Mouse (Mus musculus) cerebellum, adult 2 months (tissue): ENCODE data around the gene Crip3. TPM values are rescaled to one million over a fixed set of nuclear protein-coding genes. Genes with fewer than 3 reads are reported as not detected.
A peak's percentile ranks its signal among the peaks of the same experiment; 100 is the strongest.

ENCODE experiments used
- DNase-seq, 2 experiments: peaks; one replicate each; pipeline ENCODE4 v3.0.0; 2021
- H3K27ac ChIP-seq: fragments of 200-500 bp; 2 replicates; pipeline ENCODE4 v1.5.1; 2012; ENCODE audit warnings: low read length, control low read depth, inconsistent platforms; ENCODE audit not compliant: insufficient read depth
- H3K27me3 ChIP-seq: fragments of 200-500 bp; 2 replicates; pipeline ENCODE4 v1.6.1; 2012; ENCODE audit warnings: inconsistent platforms, mild to moderate bottlenecking, low read length, moderate library complexity; ENCODE audit not compliant: control insufficient read depth, insufficient read depth
- H3K4me1 ChIP-seq: fragments of 200-500 bp; 2 replicates; pipeline ENCODE4 v1.6.1; 2011; ENCODE audit warnings: low read length; ENCODE audit not compliant: control insufficient read depth, insufficient read depth
- H3K4me3 ChIP-seq: fragments of 200-500 bp; replicated peaks from 2 replicates; pipeline ENCODE3; 2011; ENCODE audit warnings: mild to moderate bottlenecking, low read depth, low read length, control low read depth; ENCODE audit not compliant: insufficient read depth
- CTCF ChIP-seq: fragments of 200-500 bp; IDR thresholded peaks from 2 replicates; pipeline ENCODE4 v1.5.1; 2011; ENCODE audit warnings: low read depth, mild to moderate bottlenecking, control low read depth, low read length, moderate library complexity, borderline replicate concordance; ENCODE audit not compliant: insufficient read depth
- POLR2A ChIP-seq: fragments of 200-500 bp; IDR thresholded peaks from 2 replicates; pipeline ENCODE4 v1.6.1; 2011; ENCODE audit warnings: low read length, control low read depth, borderline replicate concordance; ENCODE audit not compliant: insufficient read depth
- WGBS: fragments of 180-500 bp; shearing (Covaris S2); methylation state at CpG from one replicate; pipeline ENCODE4 v1.1.7; 2018; 5-methylcytosine and 5-hydroxymethylcytosine counted together
- polyA plus RNA-seq: library from polyadenylated mRNA; depleted of rRNA; stranded (reverse); fragments of >200 nt; gene quantifications from 2 replicates; pipeline ENCODE4 v1.2.3, GENCODE M21; 2012

Crip3 gene
- polyA plus RNA-seq, 1 experiment: 4.6 TPM

DNA sequence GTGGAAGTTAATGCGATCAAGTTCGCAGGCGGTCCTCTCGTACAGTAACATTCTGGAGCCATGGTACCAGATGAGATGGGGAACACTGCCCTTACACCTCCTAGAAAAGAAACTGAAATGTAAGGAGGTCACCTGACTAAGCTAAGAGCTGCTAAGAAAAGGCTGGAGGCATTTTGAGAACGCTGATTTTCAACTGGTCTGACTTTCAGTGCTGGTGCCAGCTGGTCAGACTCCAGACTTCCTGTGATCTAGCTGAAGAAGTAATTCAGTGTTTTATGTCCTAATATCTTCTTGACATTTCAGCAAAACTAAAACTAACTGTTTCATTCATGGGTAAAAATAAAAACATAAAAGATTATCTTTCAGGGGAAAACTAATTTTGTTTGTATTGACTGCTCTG lies 10.1 kb upstream of the Crip3 start:
- Histone ChIP-seq H3K27ac (no peak overlapping the region), H3K27me3 (no peaks in the 10 kb centered on the region), H3K4me3 (no peak overlapping the region), H3K4me1 (no peaks in the 10 kb centered on the region)
- no peak for TF ChIP-seq CTCF
- TF ChIP-seq POLR2A: no peak
- 53% methylated on average over 5 of the region's 5 CpGs for WGBS
- no peak for DNase-seq

DNA sequence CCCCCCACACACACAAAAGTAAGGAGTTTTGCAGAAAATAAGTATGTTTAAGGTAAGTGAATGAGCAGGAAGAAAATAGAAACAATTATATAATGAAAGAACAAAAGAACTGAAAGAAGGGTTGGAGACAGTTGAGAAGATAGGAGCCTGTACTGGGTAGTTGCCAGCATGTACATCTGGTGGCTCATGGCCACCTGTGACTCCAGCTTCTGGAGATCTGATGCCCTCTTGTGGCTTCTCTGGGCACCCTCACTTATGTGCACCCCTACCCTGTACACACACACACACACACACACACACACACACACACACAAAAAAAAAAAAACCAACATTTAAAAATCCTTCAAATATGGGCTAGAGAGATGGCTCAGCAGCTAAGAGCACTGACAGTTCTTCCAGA lies 9.0 kb upstream of the Crip3 start:
- Histone ChIP-seq H3K4me1 (no peaks in the 10 kb centered on the region), H3K4me3 (no peak overlapping the region), H3K27ac (no peak overlapping the region), H3K27me3 (no peaks in the 10 kb centered on the region)
- DNase-seq: no peak
- TF ChIP-seq CTCF (no peak), POLR2A (no peak)

DNA sequence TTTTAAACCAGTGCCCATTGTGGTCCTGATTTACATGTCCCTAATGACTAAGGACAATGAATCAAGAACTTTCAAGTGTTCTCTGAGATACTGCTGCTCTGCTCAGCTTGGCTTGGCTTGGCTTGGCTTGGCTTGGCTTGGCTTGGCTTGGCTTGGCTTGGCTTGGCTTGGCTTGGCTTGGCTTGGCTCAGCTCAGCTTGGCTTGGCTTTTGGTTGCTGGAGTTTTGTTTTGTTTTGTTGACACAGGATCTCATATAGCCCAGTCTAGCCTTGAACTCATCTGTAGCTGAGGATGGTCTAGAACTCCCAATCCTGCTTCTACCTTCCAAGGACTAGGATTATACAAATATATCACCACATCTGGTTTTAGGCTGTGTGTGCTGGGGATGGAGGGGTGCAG lies 2.2 kb upstream of the Crip3 start:
- no peak for TF ChIP-seq POLR2A
- TF ChIP-seq CTCF: no peak
- H3K4me1 ChIP-seq: no peaks in the 10 kb centered on the region
- H3K27me3 ChIP-seq: no peaks in the 10 kb centered on the region
- no peak overlapping the region for H3K4me3 ChIP-seq
- DNase-seq: peak in 1 of 2 experiments; percentile 34
- H3K27ac ChIP-seq: no peak overlapping the region

DNA sequence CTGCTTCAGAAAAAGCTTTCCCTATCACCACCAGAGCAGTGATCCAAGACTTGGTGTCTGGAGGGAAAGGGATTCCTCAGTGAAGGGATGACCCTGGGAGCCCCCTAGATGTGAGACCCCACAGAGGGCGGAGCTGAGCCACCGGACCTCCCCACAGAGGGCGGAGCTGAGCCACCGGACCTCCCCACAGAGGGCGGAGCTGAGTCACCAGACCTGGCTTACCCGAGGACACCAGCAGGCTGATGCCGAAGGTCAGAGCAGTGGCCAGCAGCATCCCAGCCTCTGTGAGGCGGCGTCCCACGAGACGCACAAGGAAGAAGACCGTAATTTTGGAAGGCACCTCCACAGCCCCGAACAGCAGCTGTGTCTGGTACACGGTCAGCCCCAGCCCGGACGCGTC lies 4.9 kb downstream of the Crip3 start:
- TF ChIP-seq CTCF: no peak
- TF ChIP-seq POLR2A: no peak
- whole genome bisulfite sequencing: 6% methylated on average over 17 of the region's 17 CpGs
- H3K4me3 ChIP-seq: no peak overlapping the region
- no peak for DNase-seq
- H3K4me1 ChIP-seq: peaks cover 4% of the 10 kb centered on the region; the same call in 1 of the 2 replicates
- no peak overlapping the region for H3K27ac ChIP-seq
- no peaks in the 10 kb centered on the region for H3K27me3 ChIP-seq

DNA sequence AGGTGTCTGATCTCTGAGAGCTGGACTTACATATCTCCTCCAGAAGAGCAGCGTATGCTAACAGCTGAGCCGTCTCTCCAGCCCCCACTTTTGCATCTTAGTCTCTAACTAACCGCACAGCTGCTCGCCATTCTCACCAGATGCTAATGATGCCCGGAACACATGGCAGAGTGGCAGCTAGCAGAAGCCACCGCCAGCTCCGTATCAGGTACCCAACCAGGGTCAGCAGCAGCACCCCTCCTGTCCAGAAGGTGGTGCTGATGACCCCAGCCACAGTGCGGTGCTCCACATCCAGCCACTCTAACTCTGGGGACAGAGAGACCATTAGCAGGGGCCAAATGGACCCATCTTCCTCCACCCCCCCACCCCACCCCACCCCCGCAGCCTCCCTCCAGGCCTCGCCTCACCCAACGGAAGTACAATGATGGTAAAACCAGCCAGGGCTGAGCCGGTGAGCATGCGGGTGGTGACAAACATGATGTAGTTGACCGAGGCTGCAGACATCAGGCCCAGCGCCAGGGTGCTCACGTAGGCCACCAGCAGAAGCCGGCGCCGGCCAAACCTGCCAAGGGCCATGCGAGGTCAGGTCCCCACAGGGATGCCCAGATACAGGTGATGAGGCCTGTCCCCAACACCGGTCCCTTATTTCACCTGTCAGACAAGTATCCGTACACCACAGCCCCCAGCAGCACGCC lies 8.1 kb downstream of the Crip3 start:
- peak; percentile 61 to 66 for DNase-seq
- Histone ChIP-seq H3K27ac (no peak overlapping the region), H3K27me3 (no peaks in the 10 kb centered on the region), H3K4me3 (no peak overlapping the region), H3K4me1 (peaks cover 4% of the 10 kb centered on the region; the same call in 1 of the 2 replicates)
- WGBS: 23% methylated on average over 23 of the region's 23 CpGs
- TF ChIP-seq CTCF (peak; percentile 66), POLR2A (no peak)

DNA sequence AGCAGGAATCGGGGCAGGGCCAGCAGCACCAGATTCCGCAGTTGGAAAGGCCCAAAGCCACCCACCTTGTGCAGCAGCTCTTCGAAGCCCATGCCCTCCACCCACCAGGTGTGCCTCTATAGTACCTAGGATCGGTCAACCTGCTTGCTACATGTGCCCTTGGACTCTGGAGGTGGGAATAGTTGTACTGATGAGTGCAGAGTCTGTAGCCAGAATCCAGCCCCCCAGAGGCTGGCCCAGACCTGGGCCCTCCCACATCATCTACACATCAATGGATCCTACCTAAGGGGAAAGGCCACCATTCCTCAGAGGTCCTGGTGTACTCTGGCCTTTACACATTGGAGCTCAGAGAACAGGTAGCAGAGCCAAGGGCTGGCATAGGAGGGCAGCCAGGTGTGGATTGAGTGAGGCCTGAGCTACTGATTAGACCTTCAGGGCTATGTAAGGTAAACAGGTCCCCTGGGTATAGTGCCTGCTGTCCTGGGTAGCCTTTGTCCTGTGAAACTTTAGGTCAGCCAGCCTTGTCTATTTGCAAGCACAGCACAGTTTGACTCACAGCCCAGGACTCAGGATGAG lies 9.7 kb downstream of the Crip3 start, which contains the start of gene Slc22a7:
Gene Slc22a7 (minus strand): TSS at position 160 of the 576 bp plus-strand sequence.
- Histone ChIP-seq H3K27ac (no peak within 1 kb of the TSS), H3K4me1 (peaks cover 4% of the 10 kb centered on the region; the same call in 1 of the 2 replicates), H3K4me3 (no peak within 1 kb of the TSS), H3K27me3 (no peaks in the 10 kb centered on the region)
- no peak for TF ChIP-seq POLR2A
- WGBS: 90% methylated on average over 4 of the region's 4 CpGs
- DNase-seq: no peak

DNA sequence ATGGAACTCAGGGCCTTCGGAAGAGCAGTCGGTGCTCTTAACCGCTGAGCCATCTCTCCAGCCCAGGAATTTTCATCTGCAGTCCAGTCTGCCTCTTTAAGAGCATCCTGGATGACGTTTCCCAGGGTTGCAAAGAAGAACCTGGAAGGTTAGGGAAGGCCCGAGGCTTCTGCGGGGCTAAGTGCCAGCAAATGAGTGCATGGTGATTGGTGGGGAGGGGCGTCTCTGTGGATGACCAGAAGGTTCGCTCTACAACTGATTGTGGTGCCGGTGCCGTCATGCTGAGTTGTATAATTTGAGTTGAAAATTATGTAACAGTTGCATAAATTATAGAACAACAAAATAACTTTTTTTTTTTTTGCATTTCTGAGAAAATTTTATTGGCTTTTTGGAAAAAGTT lies 10.4 kb downstream of the Crip3 start:
- H3K4me1 ChIP-seq: peaks cover 4% of the 10 kb centered on the region; the same call in 1 of the 2 replicates
- H3K4me3 ChIP-seq: no peak overlapping the region
- H3K27ac ChIP-seq: no peak overlapping the region
- peak in 1 of 2 experiments; percentile 5 for DNase-seq
- TF ChIP-seq POLR2A (no peak), CTCF (no peak)
- WGBS: 82% methylated on average over 10 of the region's 10 CpGs
- H3K27me3 ChIP-seq: no peaks in the 10 kb centered on the region
